Mouse (Mus musculus) olfactory bulb, adult 2 months (tissue): ENCODE results near the gene Adat3. TPM values are rescaled to one million over a fixed set of nuclear protein-coding genes. Genes with fewer than 3 reads are reported as not detected.

Source experiments
- H3K27ac ChIP-seq: fragments of 200-500 bp; 2 replicates; pipeline ENCODE4 v1.5.1; 2012; ENCODE audit warnings: low read depth, low read length; ENCODE audit not compliant: insufficient read depth
- H3K4me1 ChIP-seq: fragments of 200-500 bp; 2 replicates; pipeline ENCODE4 v1.6.1; 2012; ENCODE audit warnings: low read length; ENCODE audit not compliant: control insufficient read depth, insufficient read depth
- H3K4me3 ChIP-seq: fragments of 200-500 bp; 2 replicates; pipeline ENCODE4 v1.5.1; 2012; ENCODE audit warnings: mild to moderate bottlenecking, low read depth, low read length, moderate library complexity; ENCODE audit not compliant: insufficient read depth
- CTCF ChIP-seq: fragments of 200-500 bp; IDR thresholded peaks from 2 replicates; pipeline ENCODE4 v1.5.1; 2012; ENCODE audit warnings: low read depth, mild to moderate bottlenecking, low read length, moderate library complexity; ENCODE audit not compliant: insufficient read depth
- POLR2A ChIP-seq: fragments of 200-500 bp; IDR thresholded peaks from 2 replicates; pipeline ENCODE4 v1.6.1; 2012; ENCODE audit warnings: mild to moderate bottlenecking, low read depth, low read length, moderate library complexity; ENCODE audit not compliant: insufficient read depth
- WGBS: fragments of 180-500 bp; shearing (Covaris S2); methylation state at CpG from one replicate; pipeline ENCODE4 v1.1.7; 2018; 5-methylcytosine and 5-hydroxymethylcytosine counted together
- polyA plus RNA-seq: library from polyadenylated mRNA; stranded (reverse); fragments of >200 nt; gene quantifications from 2 replicates; pipeline ENCODE4 v1.2.4, GENCODE M21; 2012; ENCODE audit warnings: low replicate concordance; ENCODE audit not compliant: missing spikeins, insufficient read depth, insufficient read length

The Adat3 gene
- polyA plus RNA-seq, 1 experiment, result not detected

DNA sequence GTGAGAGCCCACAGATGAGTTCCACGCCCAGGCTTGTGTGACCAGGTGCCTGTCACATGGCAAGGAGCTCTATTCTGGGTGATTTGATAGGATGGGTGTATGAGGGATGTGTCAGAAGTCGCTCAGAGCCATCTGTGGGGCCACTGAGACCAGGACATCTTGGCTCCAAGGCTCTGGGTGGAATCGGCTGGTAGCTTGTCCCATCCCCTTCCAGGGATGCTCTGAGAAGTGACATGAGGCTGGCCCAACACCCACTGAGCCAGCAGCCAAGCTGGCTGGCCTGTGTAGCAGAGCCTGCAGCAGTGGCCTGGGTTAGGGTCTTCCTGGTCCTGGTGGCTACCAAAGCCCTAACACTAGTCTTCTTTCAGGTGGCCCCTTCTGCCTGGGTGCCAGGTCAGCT is 5.8 kb downstream of the Adat3 start:
- H3K27ac ChIP-seq, result no peak overlapping the region
- H3K4me3 ChIP-seq, result no peak overlapping the region
- TF ChIP-seq POLR2A (no peak), CTCF (no peak)
- WGBS, result 87% methylated on average over 3 of the region's 3 CpGs
- peaks cover 18% of the 10 kb centered on the region for H3K4me1 ChIP-seq

DNA sequence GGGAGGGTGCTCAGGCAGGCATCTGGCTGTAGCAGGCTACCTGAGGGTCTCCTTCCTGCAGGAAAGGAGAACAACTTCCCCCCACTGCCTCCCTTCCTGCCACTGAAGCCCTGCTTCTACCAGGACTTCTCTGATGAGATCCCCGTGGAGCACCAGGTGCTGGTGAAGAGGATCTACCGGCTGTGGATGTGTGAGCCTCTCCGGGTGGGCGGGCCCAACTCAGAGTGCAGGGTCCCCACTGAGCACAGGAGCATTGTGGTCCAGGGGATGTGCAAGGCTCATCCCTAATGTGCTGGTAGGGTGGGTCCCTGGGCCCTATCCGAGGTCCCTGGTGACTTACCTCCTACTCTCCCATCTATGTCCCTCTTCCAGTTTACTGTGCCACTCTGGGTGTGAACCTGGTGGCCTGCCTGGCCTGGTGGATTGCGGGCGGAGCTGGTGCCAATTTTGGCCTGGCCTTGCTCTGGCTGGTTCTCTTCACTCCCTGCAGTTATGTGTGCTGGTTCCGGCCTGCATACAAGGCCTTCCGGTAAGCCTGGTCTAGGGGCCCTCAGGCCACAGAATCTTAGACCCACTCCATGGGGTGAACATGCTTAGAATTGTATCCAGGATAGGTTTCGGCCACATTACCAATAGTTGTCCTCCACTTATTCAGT is 6.7 kb downstream of the Adat3 start:
- H3K27ac ChIP-seq, result no peak overlapping the region
- H3K4me3 ChIP-seq, result no peak overlapping the region
- 91% methylated on average over 10 of the region's 10 CpGs for whole genome bisulfite sequencing
- peaks cover 9% of the 10 kb centered on the region for H3K4me1 ChIP-seq
- TF ChIP-seq CTCF (no peak), POLR2A (no peak)

DNA sequence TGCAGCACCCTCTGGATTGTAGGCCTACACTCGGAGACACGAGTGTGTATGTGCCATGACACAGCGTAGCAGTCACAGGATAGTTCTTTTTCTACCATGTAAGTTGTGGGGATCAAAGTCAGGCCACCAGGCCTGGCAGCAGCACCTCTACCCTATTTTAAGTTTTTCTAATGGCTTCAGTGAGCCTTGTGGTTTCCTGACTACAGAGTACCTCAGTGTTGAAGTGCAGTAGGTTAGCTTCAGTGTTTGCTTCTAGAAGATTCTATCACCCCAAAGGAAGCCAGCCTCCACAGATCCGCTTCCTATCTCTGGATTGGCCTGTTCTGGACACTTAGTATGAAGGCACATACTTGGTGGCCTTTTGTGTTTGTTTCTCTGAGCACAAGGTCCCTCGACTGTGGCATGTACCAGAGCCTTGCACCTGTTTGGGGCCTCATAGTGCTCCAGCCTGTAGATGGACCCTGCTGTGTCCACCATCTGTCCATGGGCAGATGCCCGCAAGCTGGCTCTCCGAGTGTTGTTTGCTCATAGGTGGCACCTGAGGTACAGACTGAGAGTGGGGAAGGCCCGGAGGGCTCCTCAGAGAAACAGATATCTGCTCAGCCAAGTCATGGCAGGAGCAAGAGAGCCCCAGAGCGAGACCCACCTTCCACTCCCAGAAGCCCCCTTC is 7.6 kb downstream of the Adat3 start:
- 90% methylated on average over 9 of the region's 9 CpGs for whole genome bisulfite sequencing
- TF ChIP-seq CTCF, result no peak
- TF ChIP-seq POLR2A, result no peak
- Histone ChIP-seq H3K27ac (no peak overlapping the region), H3K4me1 (peaks cover 5% of the 10 kb centered on the region; the same call in 1 of the 2 replicates), H3K4me3 (no peak overlapping the region)

DNA sequence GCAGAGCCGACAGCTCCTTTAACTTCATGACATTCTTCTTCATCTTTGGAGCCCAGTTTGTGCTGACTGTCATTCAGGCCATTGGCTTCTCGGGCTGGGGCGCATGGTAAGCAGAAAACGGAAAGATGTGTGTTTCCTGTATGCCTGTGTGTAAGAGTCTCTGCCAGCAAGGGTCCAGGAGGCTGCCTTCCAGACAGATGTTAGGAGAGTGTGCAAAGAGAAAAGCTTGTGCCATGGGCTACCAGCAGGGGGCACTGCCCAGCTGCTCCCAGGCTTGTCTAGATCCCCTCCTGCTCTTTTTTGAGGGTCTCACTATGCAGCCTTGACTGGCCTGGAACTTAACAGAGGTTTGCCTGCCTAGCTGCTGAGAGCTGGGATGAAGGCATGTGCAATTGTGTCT is 8.3 kb downstream of the Adat3 start:
- WGBS, result 78% methylated on average over 4 of the region's 4 CpGs
- H3K4me3 ChIP-seq, result no peak overlapping the region
- H3K4me1 ChIP-seq, result peaks cover 5% of the 10 kb centered on the region; the same call in 1 of the 2 replicates
- no peak overlapping the region for H3K27ac ChIP-seq
- TF ChIP-seq CTCF (peak; percentile 61), POLR2A (no peak)

DNA sequence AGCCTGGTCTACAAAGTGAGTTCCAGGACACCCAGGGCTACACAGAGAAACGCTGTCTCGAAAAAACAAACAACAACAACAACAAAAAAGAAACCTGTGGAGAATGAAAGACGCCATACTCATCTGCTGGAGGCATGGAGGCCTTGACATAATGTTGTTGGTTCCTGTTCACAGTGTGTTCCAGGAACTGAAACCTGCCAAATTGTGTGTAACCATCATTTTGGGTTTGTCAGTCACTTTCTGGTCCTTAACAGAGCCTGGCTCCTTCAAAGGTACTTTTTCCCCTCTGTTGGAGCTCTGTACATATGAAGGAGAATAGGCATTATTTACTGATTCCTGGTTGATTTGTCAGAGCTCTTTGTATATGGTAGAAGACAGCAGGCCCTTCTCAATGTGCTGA is 9.2 kb downstream of the Adat3 start:
- no peak overlapping the region for H3K4me3 ChIP-seq
- H3K27ac ChIP-seq, result no peak overlapping the region
- peaks cover 5% of the 10 kb centered on the region; the same call in 1 of the 2 replicates for H3K4me1 ChIP-seq
- 96% methylated on average over 3 of the region's 3 CpGs for WGBS
- TF ChIP-seq CTCF (no peak), POLR2A (no peak)

DNA sequence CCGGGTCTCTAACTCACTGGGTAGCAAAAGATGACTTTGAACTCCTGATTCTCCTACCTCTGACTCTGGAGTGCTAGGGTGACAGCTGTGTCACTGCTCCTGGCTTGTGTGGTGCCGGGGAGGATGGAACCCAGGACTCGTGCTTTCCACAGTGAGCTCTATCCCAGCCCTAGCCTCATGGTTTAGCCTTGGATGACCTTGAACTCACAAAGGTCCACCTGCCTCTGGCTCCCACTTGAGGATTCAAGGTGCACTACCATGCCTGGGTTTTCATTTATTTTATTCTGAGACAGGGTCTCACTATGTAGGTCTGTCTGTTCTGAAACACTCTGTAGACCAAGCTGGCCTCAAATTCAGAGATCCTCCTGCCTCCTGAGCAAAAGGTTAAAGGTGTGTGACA is 11.1 kb downstream of the Adat3 start:
- Histone ChIP-seq H3K4me1 (peaks cover 5% of the 10 kb centered on the region; the same call in 1 of the 2 replicates), H3K4me3 (no peak overlapping the region), H3K27ac (no peak overlapping the region)
- WGBS, result 73% methylated on average over 3 of the region's 3 CpGs
- TF ChIP-seq CTCF, result no peak
- no peak for TF ChIP-seq POLR2A

DNA sequence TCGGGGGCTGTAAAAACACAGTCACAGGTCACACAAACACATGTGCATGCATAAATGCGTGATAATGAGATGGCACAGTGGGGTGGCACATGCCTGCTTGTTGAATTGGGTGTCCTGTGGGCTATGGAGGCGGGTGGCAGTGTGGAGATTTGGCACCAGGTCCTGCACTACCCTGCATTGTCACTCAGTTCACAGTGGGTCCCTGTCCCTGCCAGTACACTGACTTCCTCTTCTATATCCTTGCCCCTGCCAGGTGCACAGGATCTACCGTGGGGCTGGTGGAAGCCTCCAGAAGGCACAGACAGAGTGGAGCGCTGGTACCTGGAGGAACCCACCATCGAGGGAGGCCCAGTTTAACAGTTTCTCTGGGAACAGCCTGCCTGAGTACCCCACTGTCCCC is 11.7 kb downstream of the Adat3 start:
- no peak overlapping the region for H3K27ac ChIP-seq
- WGBS, result 79% methylated on average over 6 of the region's 6 CpGs
- H3K4me3 ChIP-seq, result no peak overlapping the region
- TF ChIP-seq POLR2A (no peak), CTCF (no peak)
- H3K4me1 ChIP-seq, result peaks cover 5% of the 10 kb centered on the region; the same call in 1 of the 2 replicates

DNA sequence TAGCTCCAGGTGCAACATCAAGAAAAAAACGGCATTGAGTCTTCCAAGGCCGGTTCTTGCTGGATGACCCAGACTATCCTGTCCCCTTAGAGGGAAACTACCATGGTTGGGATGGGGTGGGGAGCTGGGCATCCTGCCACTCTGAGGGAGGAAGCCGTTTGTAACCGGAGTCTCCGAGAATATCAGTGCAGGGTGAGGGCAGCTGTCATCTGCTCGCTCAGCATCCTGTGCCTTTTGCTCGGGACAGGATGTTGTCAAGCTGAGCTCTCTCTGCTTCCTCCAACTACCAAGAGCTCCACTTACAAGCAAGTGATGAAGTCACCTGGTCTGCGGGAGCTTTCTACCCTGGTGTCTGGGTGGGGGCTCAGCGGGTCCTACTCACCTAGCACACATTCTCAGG is 15.5 kb downstream of the Adat3 start:
- no peak overlapping the region for H3K27ac ChIP-seq
- no peak overlapping the region for H3K4me3 ChIP-seq
- WGBS, result 77% methylated on average over 9 of the region's 9 CpGs
- TF ChIP-seq POLR2A (no peak), CTCF (no peak)
- peaks cover 7% of the 10 kb centered on the region for H3K4me1 ChIP-seq

DNA sequence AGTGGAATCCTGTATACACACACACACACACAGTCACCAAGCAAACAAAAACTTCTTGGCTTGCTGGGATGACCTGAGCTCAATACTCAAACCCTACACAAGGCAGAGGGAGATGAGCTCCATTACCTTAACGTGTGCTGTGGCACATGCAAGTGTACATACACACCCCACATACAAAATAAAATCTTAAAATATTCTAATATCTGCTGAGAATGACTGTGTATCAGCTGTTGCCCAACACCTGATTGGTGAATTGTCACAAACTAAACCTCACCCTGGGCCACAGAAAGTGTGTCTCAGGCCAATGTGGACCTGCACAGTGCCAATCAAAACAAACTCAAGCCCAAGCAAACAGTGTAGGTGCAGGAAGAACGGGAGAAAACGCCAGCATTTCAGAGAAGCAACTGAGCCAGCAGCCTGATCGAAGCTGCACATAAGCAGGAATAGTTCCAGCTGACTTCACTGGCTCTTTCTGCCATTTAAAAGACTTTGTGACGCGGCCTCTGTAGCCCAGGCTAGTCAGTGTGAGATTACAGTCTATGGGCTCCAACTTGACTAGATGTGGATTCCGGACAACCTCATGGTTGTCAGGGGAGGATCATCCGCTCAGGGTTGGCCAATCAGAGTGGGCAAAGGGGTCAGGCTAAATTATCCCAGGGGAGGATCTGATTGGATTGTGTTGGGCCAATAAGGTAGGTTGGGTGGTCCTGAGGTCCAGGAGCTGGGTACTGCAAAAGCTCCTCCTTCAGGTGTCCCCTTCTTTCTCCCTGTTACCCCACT is 17.0 kb downstream of the Adat3 start:
- Histone ChIP-seq H3K4me3 (no peak overlapping the region), H3K27ac (no peak overlapping the region), H3K4me1 (peaks cover 22% of the 10 kb centered on the region)
- no peak for TF ChIP-seq POLR2A
- no peak for TF ChIP-seq CTCF
- 49% methylated on average over 8 of the region's 8 CpGs for WGBS
